Mouse (Mus musculus) liver, adult 2 months (tissue): ENCODE data around the gene Efcab11. TPM values are rescaled to one million over a fixed set of nuclear protein-coding genes. Genes with fewer than 3 reads are reported as not detected.

Experiments
- DNase-seq: peaks from one replicate; pipeline ENCODE4 v3.0.0-alpha.2; 2011; ENCODE audit warnings: low read depth, low spot score; ENCODE audit errors: extremely low read depth
- H3K27ac ChIP-seq: fragments of 200-500 bp; replicated peaks from 2 replicates; pipeline ENCODE4 v1.5.1; 2012; ENCODE audit warnings: low read depth, mild to moderate bottlenecking, control low read depth, inconsistent platforms, low read length; ENCODE audit not compliant: insufficient read depth
- H3K27me3 ChIP-seq: fragments of 200-500 bp; 2 replicates; pipeline ENCODE4 v1.6.1; 2012; ENCODE audit warnings: mild to moderate bottlenecking, moderate library complexity, low read length, inconsistent platforms; ENCODE audit not compliant: control insufficient read depth, insufficient read depth
- H3K36me3 ChIP-seq: fragments of 200-500 bp; 2 replicates; pipeline ENCODE4 v1.6.1; 2012; ENCODE audit warnings: low read length, inconsistent platforms; ENCODE audit not compliant: control insufficient read depth, insufficient read depth
- H3K4me1 ChIP-seq: fragments of 200-500 bp; 2 replicates; pipeline ENCODE4 v1.6.1; 2011; ENCODE audit warnings: low read length; ENCODE audit not compliant: control insufficient read depth, insufficient read depth
- H3K4me3 ChIP-seq: fragments of 200-500 bp; 2 replicates; pipeline ENCODE4 v1.5.1; 2011; ENCODE audit warnings: low read depth, mild to moderate bottlenecking, control low read depth, low read length, moderate library complexity; ENCODE audit not compliant: insufficient read depth
- H3K79me2 ChIP-seq: fragments of 200-500 bp; 2 replicates; pipeline ENCODE4 v1.6.1; 2012; ENCODE audit warnings: inconsistent platforms, mild to moderate bottlenecking, low read length, moderate library complexity; ENCODE audit not compliant: control insufficient read depth, insufficient read depth
- H3K9ac ChIP-seq: fragments of 200-500 bp; 2 replicates; pipeline ENCODE4 v1.6.1; 2012; ENCODE audit warnings: low read depth, mild to moderate bottlenecking, control low read depth, inconsistent platforms, low read length
- CTCF ChIP-seq: fragments of 200-500 bp; IDR thresholded peaks from 2 replicates; pipeline ENCODE4 v1.5.1; 2011; ENCODE audit warnings: low read depth, low read length, control low read depth
- POLR2A ChIP-seq: fragments of 200-500 bp; IDR thresholded peaks from 2 replicates; pipeline ENCODE4 v1.6.1; 2011; ENCODE audit warnings: low read length, control low read depth; ENCODE audit not compliant: insufficient read depth; ENCODE audit errors: extremely low read depth
- WGBS: fragments of 180-500 bp; shearing (Covaris S2); methylation state at CpG from one replicate; pipeline ENCODE4 v1.1.7; 2018; 5-methylcytosine and 5-hydroxymethylcytosine counted together
- polyA plus RNA-seq: library from polyadenylated mRNA; depleted of rRNA; stranded (reverse); fragments of >200 nt; gene quantifications from 2 replicates; pipeline ENCODE4 v1.2.3, GENCODE M21; 2012
- total RNA-seq: library from RNA; depleted of rRNA; stranded (reverse); fragments of >200 nt; gene quantifications from 2 replicates; pipeline ENCODE4 v1.2.3, GENCODE M21; 2014

The Efcab11 gene
- total and polyA plus RNA-seq, 2 experiments = 0.12 to 0.28 TPM

- no peaks in the 10 kb centered on the region for H3K36me3 ChIP-seq
- H3K79me2 ChIP-seq = no peaks in the 10 kb centered on the region
- no peak overlapping the region for H3K9ac ChIP-seq
- H3K4me1 ChIP-seq = no peaks in the 10 kb centered on the region
- TF ChIP-seq POLR2A = no peak
- TF ChIP-seq CTCF = no peak
- DNase-seq = no peak
- H3K27ac ChIP-seq = no peak overlapping the region
- no peaks in the 10 kb centered on the region for H3K27me3 ChIP-seq
- no peak overlapping the region for H3K4me3 ChIP-seq
- WGBS = 96% methylated on average over 12 of the region's 12 CpGs
Observed at GRCm38 (mm10) chr12:99724206-99724605, 160.0 kb downstream of the Efcab11 start.

GRCm38 (mm10) chr12:99723791-99724190 lies 160.4 kb downstream of the Efcab11 start:
- no peak overlapping the region for H3K9ac ChIP-seq
- H3K36me3 ChIP-seq = no peaks in the 10 kb centered on the region
- no peaks in the 10 kb centered on the region for H3K79me2 ChIP-seq
- DNase-seq = no peak
- TF ChIP-seq POLR2A (no peak), CTCF (no peak)
- no peaks in the 10 kb centered on the region for H3K27me3 ChIP-seq
- H3K4me1 ChIP-seq = no peaks in the 10 kb centered on the region
- H3K27ac ChIP-seq = no peak overlapping the region
- H3K4me3 ChIP-seq = no peak overlapping the region
- WGBS = 78% methylated on average over 8 of the region's 8 CpGs

GRCm38 (mm10) chr12:99721318-99721717 lies 162.9 kb downstream of the Efcab11 start:
- H3K4me1 ChIP-seq = no peaks in the 10 kb centered on the region
- no peak overlapping the region for H3K27ac ChIP-seq
- no peak overlapping the region; the same call in 1 of the 2 replicates for H3K9ac ChIP-seq
- no peak for TF ChIP-seq CTCF
- no peak for TF ChIP-seq POLR2A
- WGBS = 30% methylated on average over 10 of the region's 10 CpGs
- no peaks in the 10 kb centered on the region for H3K36me3 ChIP-seq
- no peaks in the 10 kb centered on the region for H3K27me3 ChIP-seq
- no peaks in the 10 kb centered on the region for H3K79me2 ChIP-seq
- peak; percentile 65 for DNase-seq
- H3K4me3 ChIP-seq = no peak overlapping the region

- no peaks in the 10 kb centered on the region for H3K36me3 ChIP-seq
- no peak for DNase-seq
- no peaks in the 10 kb centered on the region for H3K79me2 ChIP-seq
- H3K9ac ChIP-seq = no peak overlapping the region
- H3K4me1 ChIP-seq = no peaks in the 10 kb centered on the region
- H3K27ac ChIP-seq = no peak overlapping the region
- no peaks in the 10 kb centered on the region for H3K27me3 ChIP-seq
- 94% methylated on average over 11 of the region's 11 CpGs for WGBS
- TF ChIP-seq POLR2A = no peak
- no peak for TF ChIP-seq CTCF
- H3K4me3 ChIP-seq = no peak overlapping the region
Observed at GRCm38 (mm10) chr12:99719777-99720176, 164.5 kb downstream of the Efcab11 start.

- TF ChIP-seq CTCF (no peak), POLR2A (no peak)
- Histone ChIP-seq H3K4me3 (no peak overlapping the region), H3K79me2 (no peaks in the 10 kb centered on the region), H3K4me1 (no peaks in the 10 kb centered on the region), H3K9ac (no peak overlapping the region), H3K36me3 (no peaks in the 10 kb centered on the region), H3K27me3 (no peaks in the 10 kb centered on the region), H3K27ac (no peak overlapping the region)
- 97% methylated on average over 2 of the region's 2 CpGs for WGBS
- no peak for DNase-seq
Observed at GRCm38 (mm10) chr12:99718161-99718560, 166.1 kb downstream of the Efcab11 start.

- TF ChIP-seq CTCF = no peak
- TF ChIP-seq POLR2A = no peak
- 90% methylated on average over 8 of the region's 8 CpGs for WGBS
- Histone ChIP-seq H3K4me1 (no peaks in the 10 kb centered on the region), H3K79me2 (no peaks in the 10 kb centered on the region), H3K4me3 (no peak overlapping the region), H3K27me3 (no peaks in the 10 kb centered on the region), H3K9ac (no peak overlapping the region), H3K27ac (no peak overlapping the region), H3K36me3 (no peaks in the 10 kb centered on the region)
- DNase-seq = no peak
Observed at GRCm38 (mm10) chr12:99716038-99716610, 168.1 kb downstream of the Efcab11 start.
